Mouse (Mus musculus) adrenal gland, postnatal 14 days (tissue): ENCODE results near the gene Rab33b. TPM values are rescaled to one million over a fixed set of nuclear protein-coding genes. Genes with fewer than 3 reads are reported as not detected.
"Not testable (repeated sequence)": the region's sequence is repeated elsewhere in the genome, so short reads cannot be mapped to it uniquely, and the experiment has no call there.

Experiments
- DNase-seq: peaks from one replicate; pipeline ENCODE4 v3.0.0; 2021; ENCODE audit warnings: mixed read lengths
- long read RNA-seq, 2 experiments: library from polyadenylated mRNA; stranded (forward); transcript quantifications; one replicate each; pipeline ENCODE4 v2.0.0; 2021
- total RNA-seq: library from RNA; stranded (reverse); gene quantifications from 2 replicates; pipeline ENCODE4 v1.2.3, GENCODE M21; 2021

Rab33b gene
- total RNA-seq, result 13.1 TPM in 2 replicates
- long read RNA-seq, experiment 1, transcript Rab33b-201 (2 exons, 3,492 nt), result major isoform, 32 of 35 reads
- long read RNA-seq, experiment 1, partial matches to known transcripts, result 0 of 35 reads
- long read RNA-seq, experiment 1, other reads (novel, unspliced or antisense), result 3 of 35 reads
- long read RNA-seq, experiment 2, transcript Rab33b-201 (2 exons, 3,492 nt), result major isoform, 11 of 14 reads
- long read RNA-seq, experiment 2, partial matches to known transcripts, result 0 of 14 reads
- long read RNA-seq, experiment 2, other reads (novel, unspliced or antisense), result 3 of 14 reads

- peak; percentile 99 for DNase-seq
These were observed at the start of gene Rab33b for GRCm38 (mm10) chr3:51483741-51484359. Gene Rab33b (plus strand): TSS chr3:51483920.

- not testable (repeated sequence) for DNase-seq
These were observed 49.4 kb upstream of the Rab33b start for GRCm38 (mm10) chr3:51434364-51434763.

GRCm38 (mm10) chr3:51434871-51435595 is 48.7 kb upstream of the Rab33b start:
- no peak for DNase-seq

- DNase-seq, result no peak
These were observed 15.2 kb upstream of the Rab33b start for GRCm38 (mm10) chr3:51468530-51468929.

- DNase-seq, result no peak
These were observed 8.0 kb upstream of the Rab33b start for GRCm38 (mm10) chr3:51475706-51476105.

GRCm38 (mm10) chr3:51479893-51480292 is 3.8 kb upstream of the Rab33b start:
- no peak for DNase-seq

- DNase-seq, result peak; percentile 66
These were observed 2.7 kb upstream of the Rab33b start for GRCm38 (mm10) chr3:51481059-51481458.

- no peak for DNase-seq
These were observed 1.8 kb upstream of the Rab33b start for GRCm38 (mm10) chr3:51481881-51482280.

- DNase-seq, result no peak
These were observed 939 bp upstream of the Rab33b start for GRCm38 (mm10) chr3:51482781-51483180.

GRCm38 (mm10) chr3:51484370-51484769 is 650 bp downstream of the Rab33b start:
- no peak for DNase-seq

GRCm38 (mm10) chr3:51485347-51485746 is 1.6 kb downstream of the Rab33b start:
- DNase-seq, result no peak

- no peak for DNase-seq
These were observed 2.9 kb downstream of the Rab33b start for GRCm38 (mm10) chr3:51486491-51487195.

GRCm38 (mm10) chr3:51490088-51490753 is 6.5 kb downstream of the Rab33b start:
- no peak for DNase-seq

- DNase-seq, result no peak
These were observed 9.6 kb downstream of the Rab33b start for GRCm38 (mm10) chr3:51493272-51493838.

- DNase-seq, result no peak
These were observed 10.7 kb downstream of the Rab33b start for GRCm38 (mm10) chr3:51494466-51494865.

GRCm38 (mm10) chr3:51495646-51496045 is 11.9 kb downstream of the Rab33b start:
- DNase-seq, result no peak

GRCm38 (mm10) chr3:51497978-51498377 is 14.3 kb downstream of the Rab33b start:
- no peak for DNase-seq

- DNase-seq, result no peak
These were observed 14.9 kb downstream of the Rab33b start for GRCm38 (mm10) chr3:51498659-51499058.

- no peak for DNase-seq
These were observed 16.2 kb downstream of the Rab33b start for GRCm38 (mm10) chr3:51499876-51500275.

GRCm38 (mm10) chr3:51504385-51504952 is 20.7 kb downstream of the Rab33b start:
- DNase-seq, result no peak

- no peak for DNase-seq
These were observed 21.7 kb downstream of the Rab33b start for GRCm38 (mm10) chr3:51505465-51505864.
